Mouse (Mus musculus) gastrocnemius, postnatal 14 days (tissue): ENCODE results near the gene Il12b. TPM values are rescaled to one million over a fixed set of nuclear protein-coding genes. Genes with fewer than 3 reads are reported as not detected.

Experiments used
- total RNA-seq, 2 experiments: library from RNA; stranded (reverse); gene quantifications; 2 replicates each; pipeline ENCODE4 v1.2.3; 2021

Gene Il12b
- total RNA-seq, 2 experiments from 2014 or later = not detected

Other genes with a start within 250 kb of the Il12b start
- 10 to 100 TPM; 21.2 to 21.3 TPM for gene Ublcp1, start 70.4 kb downstream of the Il12b start, total RNA-seq
- 10 to 100 TPM; 11.1 to 15.0 TPM for gene Rnf145, start 118.9 kb downstream of the Il12b start, total RNA-seq
- 10 to 100 TPM; 15.8 to 18.3 TPM for gene Ebf1, start 217.3 kb downstream of the Il12b start, total RNA-seq